Mouse (Mus musculus) liver, adult 2 months (tissue): ENCODE results near the gene Rnf213.

Experiments
- CTCF ChIP-seq: fragments of 200-500 bp; IDR thresholded peaks from 2 replicates; pipeline ENCODE4 v1.5.1; 2011; ENCODE audit warnings: low read depth, low read length, control low read depth
- POLR2A ChIP-seq: fragments of 200-500 bp; IDR thresholded peaks from 2 replicates; pipeline ENCODE4 v1.6.1; 2011; ENCODE audit warnings: low read length, control low read depth; ENCODE audit not compliant: insufficient read depth; ENCODE audit errors: extremely low read depth

GRCm38 (mm10) chr11:119395394-119395793 lies 2.5 kb downstream of the Rnf213 start:
- TF ChIP-seq POLR2A (no peak), CTCF (no peak)
